Mouse (Mus musculus) fibroblast of lung, adult 2 months (primary cell): ENCODE results near the gene Nav1.

Source experiments
- DNase-seq: peaks from one replicate; pipeline ENCODE4 v3.0.0-alpha.2; 2011; ENCODE audit warnings: low read depth

Gene Nav1

GRCm38 (mm10) chr1:135516511-135517305, 90.4 kb downstream of the Nav1 start:
- DNase-seq, result no peak

GRCm38 (mm10) chr1:135515633-135516238, 91.4 kb downstream of the Nav1 start:
- no peak for DNase-seq

- DNase-seq, result no peak
Measured at GRCm38 (mm10) chr1:135514913-135515632, 92.0 kb downstream of the Nav1 start.

GRCm38 (mm10) chr1:135514046-135514445, 93.0 kb downstream of the Nav1 start:
- no peak for DNase-seq

GRCm38 (mm10) chr1:135513464-135513863, 93.6 kb downstream of the Nav1 start:
- no peak for DNase-seq

- DNase-seq, result no peak
Measured at GRCm38 (mm10) chr1:135510346-135510977, 96.6 kb downstream of the Nav1 start.

- DNase-seq, result no peak
Measured at GRCm38 (mm10) chr1:135509145-135510084, 97.7 kb downstream of the Nav1 start.

GRCm38 (mm10) chr1:135508349-135508634, 98.8 kb downstream of the Nav1 start:
- DNase-seq, result no peak

- DNase-seq, result no peak
Measured at GRCm38 (mm10) chr1:135507572-135508348, 99.3 kb downstream of the Nav1 start.

- no peak for DNase-seq
Measured at GRCm38 (mm10) chr1:135505499-135505898, 101.6 kb downstream of the Nav1 start.

- DNase-seq, result no peak
Measured at GRCm38 (mm10) chr1:135503436-135503835, 103.7 kb downstream of the Nav1 start.

GRCm38 (mm10) chr1:135502750-135503149, 104.3 kb downstream of the Nav1 start:
- no peak for DNase-seq

- no peak for DNase-seq
Measured at GRCm38 (mm10) chr1:135502135-135502534, 105.0 kb downstream of the Nav1 start.

GRCm38 (mm10) chr1:135498455-135499358, 108.4 kb downstream of the Nav1 start:
- DNase-seq, result no peak

GRCm38 (mm10) chr1:135495048-135495447, 112.0 kb downstream of the Nav1 start:
- no peak for DNase-seq

- DNase-seq, result no peak
Measured at GRCm38 (mm10) chr1:135493862-135494261, 113.2 kb downstream of the Nav1 start.

GRCm38 (mm10) chr1:135492406-135492805, 114.7 kb downstream of the Nav1 start:
- DNase-seq, result no peak

- no peak for DNase-seq
Measured at GRCm38 (mm10) chr1:135490931-135491666, 116.0 kb downstream of the Nav1 start.

- no peak for DNase-seq
Measured at GRCm38 (mm10) chr1:135488879-135489278, 118.2 kb downstream of the Nav1 start.
